ENCODE assay signal across 9 mouse cellular contexts in the genomic region with DNA sequence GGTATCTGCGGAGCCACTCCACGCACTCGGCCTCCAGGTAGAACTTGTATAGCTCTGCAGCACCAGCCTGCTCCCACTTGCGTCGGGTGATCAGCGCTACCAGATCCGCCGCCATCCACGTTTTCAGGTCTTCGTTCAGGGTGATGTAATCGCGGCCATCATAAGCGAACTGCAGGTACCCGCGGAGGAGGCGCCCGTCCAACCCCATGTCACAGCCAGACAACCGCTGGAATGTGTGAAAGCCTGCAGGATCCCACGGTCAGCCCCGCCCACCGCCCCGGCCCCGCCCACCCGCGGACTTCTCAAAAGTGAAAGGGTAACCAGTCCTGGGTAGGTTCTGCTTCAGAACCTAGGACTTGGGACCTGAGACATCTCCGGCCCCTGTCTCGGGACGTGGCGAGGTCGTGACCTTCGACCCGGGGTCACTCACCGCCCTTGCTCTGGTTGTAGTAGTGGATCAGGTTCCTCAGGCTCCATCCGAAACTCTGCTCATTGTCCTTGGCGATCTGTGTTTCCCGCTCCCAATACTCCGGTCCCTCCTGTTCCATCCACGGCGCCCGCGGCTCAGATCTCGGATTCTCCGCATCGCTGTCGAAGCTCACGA. TPM values are rescaled to one million over a fixed set of nuclear protein-coding genes. Genes with fewer than 3 reads are reported as not detected.
DNase-seq lines count a peak whose midpoint lies in the region; ATAC-seq and TF ChIP-seq lines count a peak whose summit lies in the region.
"Had no signal": no experiment of that assay in that cellular context is flagged by ENCODE, and none has a peak within 500 bp of the region (broad histone marks: within the 10 kb centered on the region; RNA-seq: fewer than 3 reads in every experiment).

No protein-coding gene starts in this region.

- no peaks in the 10 kb centered on the region for H3K36me3 ChIP-seq in heart, embryonic 15.5 days
- no peaks in the 10 kb centered on the region for H3K36me3 ChIP-seq in stomach, embryonic 16.5 days (ENCODE audit: control insufficient read depth, insufficient read depth, low read length)

- WGBS in heart, embryonic 15.5 days: under 1% methylated on average over 46 of the region's 46 CpGs
- WGBS in stomach, embryonic 16.5 days: 2% methylated on average over 46 of the region's 46 CpGs

- H3K27me3 ChIP-seq in heart, embryonic 15.5 days: peaks cover 54% of the 10 kb centered on the region
- peaks cover 7% of the 10 kb centered on the region; the same call in 1 of the 2 replicates for H3K27me3 ChIP-seq in stomach, embryonic 16.5 days (ENCODE audit: control insufficient read depth, insufficient read depth, low read length)

- peak; percentile 34 for DNase-seq in urinary bladder, postnatal 14 days (ENCODE audit: low spot score)
- no peak for DNase-seq in urinary bladder, postnatal 4 days (ENCODE audit: low spot score in 2 of 2)
- DNase-seq in kidney, postnatal 14 days: peak; percentile 50
- DNase-seq in c-Kit-positive CD71-positive TER-119-positive erythroid progenitor cells, embryonic 14.5 days (ENCODE audit: low spot score): no peak

- no peaks in the 10 kb centered on the region for H3K9me3 ChIP-seq in heart, embryonic 15.5 days (replicated peaks)
- no peaks in the 10 kb centered on the region for H3K9me3 ChIP-seq in stomach, embryonic 16.5 days (replicated peaks; ENCODE audit: control insufficient read depth, low read length)

- H3K4me1 ChIP-seq in cortical plate, adult 2 months (ENCODE audit: control insufficient read depth, insufficient read depth, low read length): no peaks in the 10 kb centered on the region
- H3K4me1 ChIP-seq in heart, embryonic 15.5 days (replicated peaks): peaks cover 12% of the 10 kb centered on the region
- no peaks in the 10 kb centered on the region; the same call in 1 of the 2 replicates for H3K4me1 ChIP-seq in stomach, embryonic 16.5 days (ENCODE audit: control insufficient read depth, insufficient read depth, low read length)

- peak overlapping the region; percentile 82 for H3K4me2 ChIP-seq in heart, embryonic 15.5 days
- peak overlapping the region; percentile 99 for H3K4me2 ChIP-seq in stomach, embryonic 16.5 days (ENCODE audit: low read depth, low read length)

- no peak overlapping the region for H3K27ac ChIP-seq in cortical plate, adult 2 months (ENCODE audit: insufficient read depth, low read length)
- H3K27ac ChIP-seq in heart, embryonic 15.5 days: no peak overlapping the region
- no peak overlapping the region for H3K27ac ChIP-seq in stomach, embryonic 16.5 days (ENCODE audit: low read length)

- ATAC-seq in heart, embryonic 15.5 days (replicated peaks; ENCODE audit: insufficient number of reproducible peaks, insufficient read depth, low FRiP score, low read depth): peak; percentile 47; the same call in 1 of the 2 replicates
- ATAC-seq in megakaryocyte, adult 5-6 weeks (ENCODE audit: poor library complexity, severe bottlenecking): peak; percentile 85
- peak; percentile 77 for ATAC-seq in stomach, embryonic 16.5 days (ENCODE audit: insufficient read depth, low FRiP score)

- H3K4me3 ChIP-seq in cortical plate, adult 2 months (ENCODE audit: insufficient read depth, low read length): peak overlapping the region; percentile 45
- H3K4me3 ChIP-seq in heart, embryonic 15.5 days: peak overlapping the region; percentile 51
- peak overlapping the region; percentile 60 for H3K4me3 ChIP-seq in stomach, embryonic 16.5 days (replicated peaks; ENCODE audit: low read length)

- TF ChIP-seq CTCF in cortical plate, adult 2 months (IDR thresholded peaks at IDR 0.05; ENCODE audit: extremely low read depth, insufficient read depth, low read length): no peak

- no peak for TF ChIP-seq POLR2A in cortical plate, adult 2 months (IDR thresholded peaks at IDR 0.05; ENCODE audit: extremely low read depth, insufficient read depth, low read length)

- no peak overlapping the region for H3K9ac ChIP-seq in heart, embryonic 15.5 days
- peak overlapping the region; percentile 63 for H3K9ac ChIP-seq in stomach, embryonic 16.5 days (ENCODE audit: low read length)

RNA-seq across cellular contexts. Expression of gene Gm11127, which starts 25.2 kb away (rescaled TPM):
- 0.23 and 0.35 TPM in 2 replicates for polyA plus RNA-seq in cortical plate, adult 2 months (2012; rRNA removed)
- polyA plus RNA-seq in heart, embryonic 15.5 days (2015; fragmentation: Nextera tagmentation; extraction: Ambion mirVana): 0.13 TPM in 1 of 2 replicates, not detected in the other
- total RNA-seq in megakaryocyte, adult 5-6 weeks (2015): not detected in 2 replicates
- not detected in 2 replicates for total RNA-seq in megakaryocyte, adult 5-6 weeks (2017)
- polyA plus RNA-seq in stomach, embryonic 16.5 days (2015; fragmentation: Nextera tagmentation; extraction: Ambion mirVana): 0.85 and 0.89 TPM in 2 replicates

RNA-seq across cellular contexts. Expression of gene Gm19684, which starts 38.1 kb away (rescaled TPM):
- polyA plus RNA-seq in cortical plate, adult 2 months (2012; rRNA removed): not detected in 2 replicates
- not detected in 2 replicates for polyA plus RNA-seq in heart, embryonic 15.5 days (2015; fragmentation: Nextera tagmentation; extraction: Ambion mirVana)
- total RNA-seq in megakaryocyte, adult 5-6 weeks (2015): 0.62 TPM in 1 of 2 replicates, not detected in the other
- total RNA-seq in megakaryocyte, adult 5-6 weeks (2017): 0.12 and 0.15 TPM in 2 replicates
- polyA plus RNA-seq in stomach, embryonic 16.5 days (2015; fragmentation: Nextera tagmentation; extraction: Ambion mirVana): not detected in 2 replicates
- total RNA-seq: left cerebral cortex, adult 18-20 months had no signal

RNA-seq across cellular contexts. Expression of gene Gm6034, which starts 40.6 kb away (rescaled TPM):
- polyA plus RNA-seq in cortical plate, adult 2 months (2012; rRNA removed): not detected in 2 replicates
- polyA plus RNA-seq in heart, embryonic 15.5 days (2015; fragmentation: Nextera tagmentation; extraction: Ambion mirVana): not detected in 2 replicates
- total RNA-seq in megakaryocyte, adult 5-6 weeks (2015): not detected in 2 replicates
- not detected in 2 replicates for total RNA-seq in megakaryocyte, adult 5-6 weeks (2017)
- 0.15 TPM in 1 of 2 replicates, not detected in the other for polyA plus RNA-seq in stomach, embryonic 16.5 days (2015; fragmentation: Nextera tagmentation; extraction: Ambion mirVana)
- total RNA-seq: left cerebral cortex, adult 18-20 months had no signal

RNA-seq across cellular contexts. Expression of gene H2-T22, which starts 40.8 kb away (rescaled TPM):
- 18.3 and 19.0 TPM in 2 replicates for polyA plus RNA-seq in cortical plate, adult 2 months (2012; rRNA removed)
- 7.0 and 12.0 TPM in 2 replicates for polyA plus RNA-seq in heart, embryonic 15.5 days (2015; fragmentation: Nextera tagmentation; extraction: Ambion mirVana)
- total RNA-seq in megakaryocyte, adult 5-6 weeks (2015): 43.2 and 44.4 TPM in 2 replicates
- 51.9 and 56.1 TPM in 2 replicates for total RNA-seq in megakaryocyte, adult 5-6 weeks (2017)
- polyA plus RNA-seq in stomach, embryonic 16.5 days (2015; fragmentation: Nextera tagmentation; extraction: Ambion mirVana): 19.9 and 23.5 TPM in 2 replicates

RNA-seq across cellular contexts. Expression of gene Gm7030, which starts 45.9 kb away (rescaled TPM):
- polyA plus RNA-seq in cortical plate, adult 2 months (2012; rRNA removed): not detected in 2 replicates
- polyA plus RNA-seq in heart, embryonic 15.5 days (2015; fragmentation: Nextera tagmentation; extraction: Ambion mirVana): not detected in 2 replicates
- total RNA-seq in megakaryocyte, adult 5-6 weeks (2015): not detected in 2 replicates
- not detected in 2 replicates for total RNA-seq in megakaryocyte, adult 5-6 weeks (2017)
- polyA plus RNA-seq in stomach, embryonic 16.5 days (2015; fragmentation: Nextera tagmentation; extraction: Ambion mirVana): 0.34 TPM in 1 of 2 replicates, not detected in the other
- total RNA-seq: left cerebral cortex, adult 18-20 months had no signal

Comparison
In these comparisons a context has a peak if more than half of its experiments do, and no peak if none do; other contexts are left out.
1. DNase-seq: peak in urinary bladder, postnatal 14 days (single experiment) and kidney, postnatal 14 days (single experiment); none in urinary bladder, postnatal 4 days (0 of 2) and c-Kit-positive CD71-positive TER-119-positive erythroid progenitor cells, embryonic 14.5 days (single experiment).
2. Peak in every context shown above with its lines, with median percentiles within 50 percentile points of each other: H3K4me3 ChIP-seq and ATAC-seq.